Mouse (Mus musculus): ENCODE data around the gene Tapbp.
A peak's percentile ranks its signal among the peaks of the same experiment; 100 is the strongest.
"Not testable (repeated sequence)": the region's sequence is repeated elsewhere in the genome, so short reads cannot be mapped to it uniquely, and the experiment has no call there.

The Tapbp gene

GRCm38 (mm10) chr17:33941381-33941780 is 25.7 kb downstream of the Tapbp start:
- no peak for DNase-seq (ENCODE audit: low spot score in 2 of 2)

DNA sequence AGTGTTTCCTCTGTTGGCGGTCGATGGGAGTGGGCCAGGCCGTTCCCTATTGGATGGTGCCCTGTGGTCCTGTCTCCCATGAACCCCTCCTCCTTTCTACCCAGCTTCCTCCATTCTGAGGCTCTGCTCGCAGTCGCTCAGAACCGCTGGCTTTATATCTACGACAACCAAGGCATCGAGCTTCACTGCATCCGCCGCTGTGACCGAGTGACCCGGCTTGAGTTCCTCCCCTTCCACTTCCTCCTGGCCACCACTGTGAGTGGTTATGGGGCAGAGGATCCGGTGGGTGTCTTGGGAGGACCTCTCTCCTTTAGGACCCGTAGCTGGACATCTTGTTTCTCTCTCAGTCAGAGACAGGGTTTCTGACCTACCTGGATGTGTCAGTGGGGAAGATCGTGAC is 27.8 kb downstream of the Tapbp start:
- no peak for DNase-seq (ENCODE audit: low spot score in 2 of 2)

DNA sequence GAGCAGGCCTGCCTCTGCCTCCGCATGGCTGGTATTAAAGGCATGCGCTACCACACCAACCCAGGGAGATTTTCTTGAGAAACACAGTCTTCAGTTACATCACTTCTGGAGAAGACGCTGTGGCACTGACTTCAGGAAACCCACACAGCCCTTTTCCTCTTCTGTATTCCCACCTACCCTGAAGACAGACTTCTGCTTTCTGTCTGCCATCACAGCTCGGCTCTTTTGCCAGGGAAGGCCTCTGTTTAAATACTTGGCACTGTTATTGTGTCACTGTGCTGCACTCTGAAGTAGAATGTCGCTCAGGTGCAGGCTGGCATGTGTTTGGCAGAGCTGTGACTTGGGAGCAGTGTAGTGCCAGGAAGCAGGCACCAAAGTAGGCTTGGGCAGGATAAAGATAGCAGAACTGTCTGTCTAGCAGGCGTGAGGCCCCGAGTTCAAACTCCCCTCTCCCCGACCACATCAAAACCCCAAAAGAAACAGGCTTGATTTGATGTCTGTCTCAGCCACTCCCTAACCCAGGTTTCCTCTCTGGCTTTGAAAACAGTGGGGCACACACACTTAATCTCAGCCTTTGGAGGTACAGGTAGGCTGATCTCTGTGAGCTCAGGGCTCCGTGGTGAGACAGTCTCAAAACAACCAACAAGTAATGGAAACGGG is 31.9 kb downstream of the Tapbp start:
- DNase-seq (ENCODE audit: low spot score in 2 of 2): no peak

DNA sequence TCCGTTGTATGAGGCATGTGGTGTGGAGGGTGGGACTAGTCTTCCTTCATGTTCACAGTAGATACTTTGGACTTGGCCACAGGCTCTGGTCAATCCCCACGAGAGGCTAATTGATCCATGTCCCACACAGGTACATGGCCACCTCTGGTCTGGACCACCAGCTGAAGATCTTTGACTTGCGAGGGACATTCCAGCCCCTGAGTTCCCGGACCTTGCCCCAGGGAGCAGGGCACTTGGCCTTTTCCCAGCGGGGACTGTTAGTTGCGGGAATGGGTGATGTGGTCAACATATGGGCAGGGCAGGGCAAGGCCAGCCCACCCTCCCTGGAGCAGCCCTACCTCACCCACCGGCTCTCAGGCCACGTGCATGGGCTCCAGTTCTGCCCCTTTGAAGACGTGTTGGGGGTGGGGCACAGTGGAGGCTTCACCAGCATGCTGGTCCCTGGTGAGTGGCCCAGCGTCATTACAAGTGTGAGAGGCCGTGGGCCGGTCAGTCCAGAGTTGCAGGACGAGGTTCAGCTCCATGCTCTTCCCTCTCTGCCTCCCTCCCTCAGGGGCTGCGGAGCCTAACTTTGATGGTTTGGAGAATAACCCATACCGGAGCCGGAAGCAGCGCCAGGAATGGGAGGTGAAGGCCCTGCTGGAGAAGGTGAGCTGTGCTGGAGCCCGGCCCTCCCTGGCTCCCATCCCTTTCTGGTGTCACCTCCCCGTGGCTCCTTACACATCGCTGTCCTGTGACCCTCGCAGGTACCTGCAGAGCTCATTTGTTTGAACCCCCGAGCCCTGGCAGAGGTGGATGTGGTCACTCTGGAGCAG is 32.6 kb downstream of the Tapbp start:
- DNase-seq (ENCODE audit: low spot score in 2 of 2): no peak

DNA sequence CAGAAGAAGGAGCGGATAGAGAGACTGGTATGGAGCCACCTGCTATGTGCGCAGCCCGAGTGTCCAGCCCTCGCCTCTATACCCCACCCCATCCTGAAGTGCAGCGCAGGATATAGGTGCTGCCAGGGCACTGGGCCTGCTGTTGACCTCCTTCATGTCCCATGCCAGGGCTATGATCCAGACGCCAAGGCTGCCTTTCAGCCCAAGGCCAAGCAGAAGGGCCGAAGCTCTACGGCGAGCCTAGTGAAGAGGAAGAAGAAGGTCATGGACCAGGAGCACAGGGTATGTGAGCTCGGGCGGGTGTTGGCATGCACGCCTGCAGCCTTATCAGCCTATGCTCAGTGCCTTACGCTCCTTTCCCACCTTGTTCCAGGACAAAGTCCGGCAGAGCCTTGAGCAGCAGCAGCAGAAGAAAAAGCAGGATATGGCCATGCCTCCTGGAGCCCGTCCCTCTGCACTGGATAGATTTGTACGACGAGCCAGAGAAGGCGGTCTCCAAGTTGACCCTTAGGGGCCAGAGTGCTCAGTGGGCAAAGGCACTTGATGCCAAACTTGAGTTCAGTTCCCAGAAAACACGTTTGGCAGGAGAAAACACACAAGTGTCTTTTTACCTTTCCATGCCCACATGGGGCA is 33.3 kb downstream of the Tapbp start:
- no peak for DNase-seq (ENCODE audit: low spot score in 2 of 2)

GRCm38 (mm10) chr17:33950131-33950625 is 34.5 kb downstream of the Tapbp start:
- DNase-seq (ENCODE audit: low spot score in 2 of 2): no peak

GRCm38 (mm10) chr17:33951021-33951946 is 35.6 kb downstream of the Tapbp start, which contains the start of gene B3galt4:
B3galt4 (minus strand) TSS chr17:33951488.
- peak; percentile 47 to 59 for DNase-seq (ENCODE audit: low spot score in 2 of 2)

DNA sequence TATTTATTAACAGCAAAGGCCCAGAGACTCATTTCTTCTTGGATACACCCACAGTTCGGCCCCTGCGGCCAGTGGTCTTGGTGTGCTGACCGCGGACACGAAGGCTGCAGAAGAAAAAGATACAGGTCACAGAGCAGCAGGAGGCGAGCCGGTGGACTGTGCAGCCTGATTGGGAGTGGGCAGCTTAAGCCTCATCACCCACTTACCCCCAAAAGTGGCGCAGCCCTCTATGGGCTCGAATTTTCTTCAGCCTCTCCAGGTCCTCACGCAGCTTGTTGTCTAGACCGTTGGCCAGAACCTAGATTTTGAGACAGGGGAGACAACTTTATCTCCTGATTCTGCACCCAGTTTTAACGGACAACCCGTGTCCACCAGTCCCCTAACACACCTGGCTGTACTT is 36.3 kb downstream of the Tapbp start:
- not testable (repeated sequence) for DNase-seq (ENCODE audit: low spot score in 2 of 2)

- DNase-seq (ENCODE audit: low spot score in 2 of 2): no peak
Observed at GRCm38 (mm10) chr17:33952879-33953278, 37.2 kb downstream of the Tapbp start.

DNA sequence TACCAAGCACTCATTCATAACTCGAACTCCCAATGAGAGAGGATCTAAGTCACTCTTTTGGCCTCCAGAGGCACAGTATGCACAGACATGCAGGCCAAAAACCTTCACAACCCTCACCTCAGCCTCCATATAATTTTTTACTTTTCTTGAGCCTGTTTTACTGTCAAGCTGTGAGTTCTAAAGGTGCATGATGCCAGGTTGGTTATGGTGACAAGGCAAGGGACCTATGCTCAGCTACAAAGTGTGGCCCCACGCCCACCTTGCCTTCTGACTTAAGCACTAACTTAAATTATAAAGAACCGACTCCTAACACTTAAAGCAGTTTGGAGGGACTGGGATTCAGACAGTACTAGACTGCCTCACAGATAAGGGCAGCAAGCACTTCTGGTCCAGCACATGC is 37.6 kb downstream of the Tapbp start:
- DNase-seq (ENCODE audit: low spot score in 2 of 2): no peak

DNA sequence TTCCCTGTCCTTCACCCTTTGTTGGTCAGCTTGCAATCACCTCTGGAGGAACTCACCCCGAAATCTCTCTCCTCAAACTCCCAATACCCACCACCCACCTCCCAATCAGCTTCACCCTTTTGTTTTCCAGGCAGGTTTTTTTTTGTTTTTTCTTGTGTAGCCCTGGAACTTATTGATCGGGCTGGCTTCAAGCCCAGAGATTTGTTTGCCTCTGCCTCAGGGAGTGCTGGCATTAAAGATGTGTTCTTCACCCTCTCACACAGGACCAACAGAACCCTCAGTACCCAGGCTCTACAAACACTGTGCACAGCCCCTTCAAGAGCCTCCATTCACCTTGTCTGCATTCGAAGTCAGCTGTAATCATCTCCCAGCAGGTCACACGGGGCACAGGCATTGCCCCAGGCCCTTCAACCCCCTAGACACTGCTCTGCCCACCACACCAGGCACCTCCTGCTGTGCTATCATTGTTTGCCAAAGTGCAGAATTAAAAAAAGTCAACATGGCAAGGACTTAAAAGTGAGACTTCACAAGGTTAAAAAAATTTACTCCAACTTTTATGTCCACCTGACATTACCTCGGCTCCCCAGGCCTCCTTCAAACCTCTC is 38.4 kb downstream of the Tapbp start:
- no peak for DNase-seq (ENCODE audit: low spot score in 2 of 2)

GRCm38 (mm10) chr17:33954646-33955554 is 39.2 kb downstream of the Tapbp start:
- no peak for DNase-seq (ENCODE audit: low spot score in 2 of 2)

- DNase-seq (ENCODE audit: low spot score in 2 of 2): peak; percentile 89 to 95
Observed at GRCm38 (mm10) chr17:33955555-33956214, 40.0 kb downstream of the Tapbp start, which contains the start of the genes Vps52 and Rps18. Vps52 (plus strand) TSS chr17:33955812. Rps18 (minus strand) TSS chr17:33956001.

- no peak for DNase-seq (ENCODE audit: low spot score in 2 of 2)
Observed at GRCm38 (mm10) chr17:33956336-33956735, 40.6 kb downstream of the Tapbp start.

GRCm38 (mm10) chr17:33957493-33957892 is 41.8 kb downstream of the Tapbp start:
- no peak for DNase-seq (ENCODE audit: low spot score in 2 of 2)

- DNase-seq (ENCODE audit: low spot score in 2 of 2): no peak
Observed at GRCm38 (mm10) chr17:33958451-33958850, 42.8 kb downstream of the Tapbp start.

- no peak for DNase-seq (ENCODE audit: low spot score in 2 of 2)
Observed at GRCm38 (mm10) chr17:33959135-33959534, 43.4 kb downstream of the Tapbp start.

- DNase-seq (ENCODE audit: low spot score in 2 of 2): no peak
Observed at GRCm38 (mm10) chr17:33959948-33960347, 44.2 kb downstream of the Tapbp start.

DNA sequence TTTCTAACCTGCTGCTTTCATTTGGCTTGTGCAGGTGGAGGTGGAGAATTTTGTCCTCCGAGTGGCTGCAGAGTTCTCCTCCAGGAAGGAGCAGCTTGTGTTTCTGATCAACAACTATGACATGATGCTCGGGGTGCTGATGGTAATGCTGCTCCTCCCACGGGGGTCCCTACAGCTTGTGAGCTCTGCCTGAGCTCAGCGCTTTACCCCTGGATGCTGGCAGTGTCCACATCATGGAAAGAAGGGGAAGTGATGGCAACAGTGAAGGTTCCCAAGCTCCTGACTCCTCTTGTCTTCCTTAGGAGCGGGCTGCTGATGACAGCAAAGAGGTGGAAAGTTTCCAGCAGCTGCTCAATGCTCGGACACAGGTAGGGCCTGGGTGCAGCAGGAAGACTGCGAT is 47.2 kb downstream of the Tapbp start:
- DNase-seq (ENCODE audit: low spot score in 2 of 2): no peak
